Mouse (Mus musculus) bone marrow macrophage, adult 2 months (primary cell): Measurements from ENCODE around the gene Cd200r3.

Experiments used
- CTCF ChIP-seq: IDR thresholded peaks from 2 replicates; pipeline ENCODE4 v1.5.1; 2012; ENCODE audit warnings: low read depth, mild to moderate bottlenecking, low read length, moderate library complexity
- POLR2A ChIP-seq: IDR thresholded peaks from 2 replicates; pipeline ENCODE4 v1.6.1; 2012; ENCODE audit warnings: mild to moderate bottlenecking, low read depth, low read length, borderline replicate concordance

- TF ChIP-seq POLR2A: no peak
- TF ChIP-seq CTCF: no peak
Observed at GRCm38 (mm10) chr16:45029493-45029892, 86.0 kb downstream of the Cd200r3 start.
